Mouse (Mus musculus) cortical plate, adult 2 months (tissue): ENCODE results near the gene Camta1.

Source experiments
- CTCF ChIP-seq: fragments of 200-500 bp; IDR thresholded peaks from 2 replicates; pipeline ENCODE4 v1.5.1; 2011; ENCODE audit warnings: mild to moderate bottlenecking, control low read depth, low read length; ENCODE audit not compliant: insufficient read depth; ENCODE audit errors: extremely low read depth
- POLR2A ChIP-seq: fragments of 200-500 bp; IDR thresholded peaks from 2 replicates; pipeline ENCODE4 v1.6.1; 2011; ENCODE audit warnings: mild to moderate bottlenecking, low read length, control low read depth; ENCODE audit not compliant: insufficient read depth; ENCODE audit errors: extremely low read depth

DNA sequence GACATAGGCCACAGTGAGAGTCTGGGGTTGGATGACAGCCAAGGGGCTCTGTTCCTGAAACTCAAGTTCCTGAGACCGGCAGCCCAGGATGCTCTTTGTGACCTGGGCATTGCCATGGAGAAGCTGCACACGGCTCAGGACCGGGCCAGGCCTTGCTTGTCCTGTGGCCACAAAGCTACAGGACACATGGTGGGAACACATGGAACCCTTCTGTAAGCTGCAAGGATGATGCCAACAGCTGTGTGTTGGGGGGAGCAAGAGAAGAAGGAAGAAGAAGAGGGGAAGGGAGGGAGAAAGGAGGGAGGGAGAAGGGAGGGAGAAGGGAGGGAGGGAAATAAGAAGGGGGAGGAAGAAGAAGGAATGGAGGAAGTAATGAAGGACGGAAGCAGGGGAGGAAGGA is 645.8 kb downstream of the Camta1 start:
- TF ChIP-seq POLR2A (no peak), CTCF (no peak)
